Mouse (Mus musculus) lung, embryonic 15.5 days (tissue): ENCODE measurements around the gene Barx2. TPM values are rescaled to one million over a fixed set of nuclear protein-coding genes. Genes with fewer than 3 reads are reported as not detected.

Experiments
- ATAC-seq: fragments of 200-750 bp; cut with Nextera tagmentation; 2 replicates; pipeline ENCODE4 v1.8.0; 2017; ENCODE audit warnings: moderate number of reproducible peaks, borderline replicate concordance; ENCODE audit not compliant: low FRiP score, low TSS enrichment; ENCODE audit errors: extremely low read depth
- H3K27ac ChIP-seq: fragments of 300-500 bp; sonication (generic); 2 replicates; pipeline ENCODE4 v1.5.1; 2015; ENCODE audit warnings: moderate library complexity, mild to moderate bottlenecking, inconsistent platforms
- H3K27me3 ChIP-seq: fragments of 300-500 bp; sonication (generic); 2 replicates; pipeline ENCODE4 v1.6.1; 2015; ENCODE audit warnings: inconsistent platforms
- H3K36me3 ChIP-seq: fragments of 300-500 bp; sonication (generic); 2 replicates; pipeline ENCODE4 v1.6.1; 2015; ENCODE audit warnings: inconsistent platforms
- H3K4me1 ChIP-seq: fragments of 300-500 bp; sonication (generic); 2 replicates; pipeline ENCODE4 v1.6.1; 2015; ENCODE audit warnings: inconsistent platforms
- H3K4me2 ChIP-seq: fragments of 300-500 bp; sonication (generic); 2 replicates; pipeline ENCODE4 v1.6.1; 2015; ENCODE audit warnings: inconsistent platforms, mild to moderate bottlenecking, moderate library complexity
- H3K4me3 ChIP-seq: fragments of 300-500 bp; sonication (generic); 2 replicates; pipeline ENCODE4 v1.5.1; 2015; ENCODE audit warnings: mild to moderate bottlenecking, inconsistent platforms
- H3K9ac ChIP-seq: fragments of 300-500 bp; sonication (generic); 2 replicates; pipeline ENCODE4 v1.6.1; 2015; ENCODE audit warnings: inconsistent platforms
- H3K9me3 ChIP-seq: fragments of 300-500 bp; sonication (generic); 2 replicates; pipeline ENCODE4 v1.6.1; 2016; ENCODE audit warnings: inconsistent platforms
- WGBS: fragments of 180-500 bp; shearing (Covaris S2); methylation state at CpG from one replicate; pipeline ENCODE4 v1.1.7; 2015; 5-methylcytosine and 5-hydroxymethylcytosine counted together
- polyA plus RNA-seq: library from polyadenylated mRNA; unstranded; fragments of >200 nt; fragmentation: Nextera tagmentation; extraction: Ambion mirVana; gene quantifications from 2 replicates; pipeline ENCODE4 v1.2.1, GENCODE M21; 2015

The Barx2 gene
- polyA plus RNA-seq, 1 experiment from 2014 or later = 0.07 TPM

DNA sequence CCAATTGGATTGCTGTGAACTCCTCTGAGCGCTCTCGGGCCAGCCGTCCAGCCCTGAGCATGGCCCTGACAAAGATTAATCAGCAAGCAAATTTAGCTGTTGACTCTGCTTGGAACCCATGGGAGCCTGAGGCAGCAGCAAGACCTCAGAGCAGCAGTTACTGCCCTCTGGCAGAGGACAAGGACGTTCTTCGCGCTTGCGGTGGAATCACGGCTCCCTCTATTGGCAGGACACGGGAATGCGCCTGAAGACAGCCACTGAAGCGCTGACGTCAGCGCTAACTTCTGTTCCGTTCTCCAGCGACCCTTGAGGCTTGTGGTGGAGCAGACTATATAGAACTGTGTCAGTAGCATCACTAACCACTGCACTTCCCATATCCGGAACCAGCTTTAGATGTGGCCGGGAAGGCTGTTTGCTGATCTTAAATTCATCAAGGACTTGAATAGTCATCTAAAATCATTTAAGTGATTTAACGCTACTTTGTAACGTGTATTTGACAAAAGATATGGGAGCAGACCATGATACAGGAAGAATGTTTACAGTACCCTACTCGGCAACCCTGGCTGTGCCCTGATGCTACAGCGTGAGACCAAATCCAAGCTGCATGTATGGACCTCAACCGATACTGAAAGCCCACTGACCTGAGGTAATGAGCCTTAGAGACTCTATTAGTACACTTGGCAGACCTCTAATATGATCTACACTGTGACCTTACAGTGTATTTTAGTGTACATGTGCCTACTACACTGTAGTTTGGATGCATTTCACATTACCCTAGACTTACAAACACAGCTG, 12.8 kb upstream of the Barx2 start:
- Histone ChIP-seq H3K36me3 (no peaks in the 10 kb centered on the region), H3K27me3 (no peaks in the 10 kb centered on the region), H3K4me2 (peak overlapping the region; percentile 34), H3K27ac (no peak overlapping the region), H3K9ac (no peak overlapping the region), H3K4me1 (peaks cover 2% of the 10 kb centered on the region; the same call in 1 of the 2 replicates), H3K9me3 (no peaks in the 10 kb centered on the region), H3K4me3 (no peak overlapping the region)
- 14% methylated on average over 22 of the region's 22 CpGs for WGBS
- peak; percentile 67 for ATAC-seq

DNA sequence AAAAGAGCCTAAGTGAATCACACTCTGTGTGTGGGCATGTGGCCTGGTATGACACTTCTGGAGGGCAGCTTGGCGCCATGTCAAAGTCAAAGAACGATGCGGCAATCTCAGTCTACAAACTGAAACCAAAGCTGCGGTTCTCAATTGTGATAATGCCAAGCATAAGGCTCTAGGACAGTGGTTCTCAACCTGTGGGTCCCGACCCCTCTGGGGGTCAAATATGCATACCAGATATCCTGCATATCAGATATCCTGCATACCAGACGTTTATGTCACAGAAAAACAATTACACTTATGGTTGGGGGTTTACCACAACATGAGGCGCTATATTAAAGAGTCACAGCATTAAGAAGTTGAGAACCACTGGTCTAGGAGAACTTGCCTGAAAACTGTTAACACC, 10.3 kb upstream of the Barx2 start:
- Histone ChIP-seq H3K4me1 (peaks cover 2% of the 10 kb centered on the region; the same call in 1 of the 2 replicates), H3K27me3 (peaks cover 18% of the 10 kb centered on the region), H3K36me3 (no peaks in the 10 kb centered on the region), H3K4me3 (no peak overlapping the region), H3K9me3 (no peaks in the 10 kb centered on the region), H3K27ac (no peak overlapping the region), H3K4me2 (no peak overlapping the region), H3K9ac (no peak overlapping the region)
- no peak for ATAC-seq
- 73% methylated on average over 7 of the region's 7 CpGs for WGBS

DNA sequence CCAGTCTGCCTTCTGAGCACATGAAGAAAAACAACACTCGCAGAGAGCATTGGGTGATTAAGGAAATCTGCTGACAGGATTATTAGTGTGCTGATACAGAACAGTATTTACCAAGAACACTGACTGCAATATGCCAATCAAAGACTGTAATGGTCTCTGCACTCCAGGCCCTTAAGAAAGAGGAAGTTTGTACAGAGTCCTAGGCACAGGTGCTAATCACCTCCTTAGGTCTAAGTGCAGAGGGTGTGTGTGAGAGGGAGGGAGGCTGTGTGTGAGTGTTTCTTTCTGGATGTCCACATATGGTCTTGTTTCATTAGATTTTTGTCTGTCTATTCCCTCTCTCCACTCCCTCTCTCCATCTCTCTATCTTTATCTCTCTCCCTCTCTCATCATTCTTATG, 6.5 kb upstream of the Barx2 start:
- peaks cover 51% of the 10 kb centered on the region for H3K27me3 ChIP-seq
- WGBS = 9% methylated on average over 1 of the region's 1 CpGs

DNA sequence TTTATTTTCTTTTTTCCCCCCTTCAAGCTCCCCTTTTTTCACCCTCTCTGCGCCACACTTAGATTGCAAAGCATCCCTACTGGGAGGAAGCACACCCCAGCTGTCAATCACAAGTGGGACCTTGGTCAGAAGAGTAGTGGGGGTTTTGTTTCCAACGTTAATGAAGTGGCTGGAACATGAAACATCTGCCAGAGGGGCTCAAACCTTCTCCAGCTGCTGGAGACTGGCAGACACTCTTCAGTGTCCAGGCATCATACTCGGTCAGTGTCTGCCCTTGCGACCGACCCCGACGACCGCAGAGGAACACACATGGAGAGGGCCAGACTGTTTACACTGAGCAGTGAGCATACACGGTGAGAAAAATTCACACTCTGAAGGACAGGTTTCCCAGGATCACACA, 3.2 kb upstream of the Barx2 start:
- H3K4me3 ChIP-seq = no peak overlapping the region
- H3K4me2 ChIP-seq = no peak overlapping the region
- H3K36me3 ChIP-seq = no peaks in the 10 kb centered on the region
- 1% methylated on average over 9 of the region's 9 CpGs for WGBS
- no peaks in the 10 kb centered on the region for H3K9me3 ChIP-seq
- peaks cover 85% of the 10 kb centered on the region for H3K27me3 ChIP-seq
- no peak overlapping the region for H3K27ac ChIP-seq
- H3K4me1 ChIP-seq = peaks cover 23% of the 10 kb centered on the region
- no peak for ATAC-seq
- no peak overlapping the region for H3K9ac ChIP-seq

More for the DNA sequence above, 6.5 kb upstream of the Barx2 start:
- no peak for ATAC-seq
- Histone ChIP-seq H3K4me1 (peaks cover 4% of the 10 kb centered on the region), H3K9ac (no peak overlapping the region), H3K4me3 (no peak overlapping the region), H3K36me3 (no peaks in the 10 kb centered on the region), H3K9me3 (no peaks in the 10 kb centered on the region), H3K4me2 (no peak overlapping the region), H3K27ac (no peak overlapping the region)

DNA sequence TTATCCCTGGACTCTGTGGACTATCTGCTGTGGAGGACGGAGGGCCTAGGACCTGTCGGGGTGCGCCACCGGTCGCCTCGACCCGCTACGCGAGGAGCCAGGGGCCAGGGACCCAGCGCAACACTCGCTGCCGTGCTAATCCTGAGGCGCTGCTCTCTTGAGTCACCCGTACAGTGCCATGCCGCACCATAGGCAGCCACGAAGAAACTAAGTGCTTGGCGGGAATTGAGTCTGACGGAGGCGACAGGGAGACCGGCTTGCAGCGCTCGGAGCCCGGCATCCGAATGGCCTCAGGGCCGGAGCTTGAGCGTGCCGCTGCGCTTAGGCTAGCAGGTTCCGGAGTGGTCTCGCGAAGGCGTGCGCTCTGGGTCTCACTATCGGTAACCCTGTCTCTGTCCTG, 1.6 kb upstream of the Barx2 start:
- no peaks in the 10 kb centered on the region for H3K9me3 ChIP-seq
- no peak overlapping the region for H3K27ac ChIP-seq
- peaks cover 23% of the 10 kb centered on the region for H3K4me1 ChIP-seq
- H3K27me3 ChIP-seq = peaks cover 95% of the 10 kb centered on the region
- H3K9ac ChIP-seq = no peak overlapping the region
- WGBS = 1% methylated on average over 34 of the region's 34 CpGs
- 0 out of 2 replicates have a peak, but pooled peaks have one; percentile 3 for ATAC-seq
- H3K4me2 ChIP-seq = peak overlapping the region; percentile 97
- peak overlapping the region; percentile 52 for H3K4me3 ChIP-seq
- H3K36me3 ChIP-seq = no peaks in the 10 kb centered on the region

DNA sequence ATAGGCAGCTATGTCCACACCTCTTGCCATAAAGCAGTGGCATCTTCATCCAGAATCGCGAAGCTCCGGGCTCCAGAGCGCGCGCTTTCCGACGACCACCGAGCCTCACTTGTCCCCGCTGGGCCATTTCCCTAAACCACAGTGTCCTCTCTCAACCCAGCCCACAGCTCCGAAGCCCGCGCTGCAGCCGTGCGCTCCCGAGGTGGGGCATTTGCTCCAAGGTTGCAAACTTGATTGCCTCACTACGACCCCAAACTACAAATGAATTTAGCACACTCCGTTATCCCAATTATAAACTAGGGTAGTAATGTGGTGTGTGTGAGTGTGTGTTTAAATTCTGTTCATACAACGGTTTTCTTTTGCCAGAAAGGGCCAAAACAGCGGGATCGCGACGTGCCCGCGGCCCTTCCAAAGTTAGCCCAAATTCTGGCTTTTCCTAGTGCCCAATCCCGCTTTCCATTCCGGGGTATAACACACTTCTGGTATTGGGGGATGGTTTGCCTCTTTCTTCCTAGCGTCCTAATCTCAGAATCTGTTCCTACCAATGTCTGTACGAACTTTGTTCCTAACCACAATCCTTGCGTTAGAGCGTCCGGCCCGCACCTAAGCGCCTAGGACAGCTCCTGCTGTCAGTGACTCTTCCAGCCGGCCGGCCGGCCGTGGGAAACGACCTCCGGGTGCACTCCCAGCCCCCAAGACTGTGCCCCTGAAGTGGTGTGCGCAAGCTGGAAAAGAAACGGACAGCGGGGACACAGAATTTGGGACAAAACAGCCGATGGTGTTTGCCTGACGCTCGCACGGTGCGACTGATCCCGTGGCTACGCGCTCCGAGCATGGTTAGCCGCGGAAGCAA, 703 bp upstream of the Barx2 start:
- peak overlapping the region; percentile 52 for H3K4me3 ChIP-seq
- ATAC-seq = no peak
- WGBS = under 1% methylated on average over 54 of the region's 54 CpGs
- peak overlapping the region; percentile 97 for H3K4me2 ChIP-seq
- 0 out of 2 replicates have a peak overlapping the region, but pooled peaks have one; percentile 13 for H3K9ac ChIP-seq
- H3K4me1 ChIP-seq = peaks cover 23% of the 10 kb centered on the region
- peaks cover 91% of the 10 kb centered on the region for H3K27me3 ChIP-seq
- no peaks in the 10 kb centered on the region for H3K9me3 ChIP-seq
- no peaks in the 10 kb centered on the region for H3K36me3 ChIP-seq
- no peak overlapping the region for H3K27ac ChIP-seq

DNA sequence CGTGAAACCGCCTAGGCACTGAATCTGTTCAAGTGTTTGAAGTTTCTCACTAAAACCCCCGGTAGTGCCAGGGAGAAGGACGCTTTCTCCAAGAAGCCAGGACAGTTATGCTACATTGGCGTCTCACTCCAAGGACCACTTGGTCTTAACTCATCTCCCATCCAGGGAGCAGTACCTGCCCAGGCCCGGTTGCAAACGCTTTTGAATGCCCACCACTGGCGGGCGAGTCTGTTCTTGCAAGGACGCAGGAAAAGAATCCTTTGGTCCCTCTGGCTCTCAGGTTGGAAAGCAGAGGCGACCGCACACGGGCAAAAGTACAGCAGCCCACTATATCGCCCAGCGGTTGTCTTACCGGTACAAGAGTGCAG, 725 bp downstream of the Barx2 start:
- peaks cover 23% of the 10 kb centered on the region for H3K4me1 ChIP-seq
- peak overlapping the region; percentile 52 for H3K4me3 ChIP-seq
- WGBS = 6% methylated on average over 16 of the region's 16 CpGs
- no peak overlapping the region for H3K27ac ChIP-seq
- ATAC-seq = no peak
- H3K27me3 ChIP-seq = peaks cover 88% of the 10 kb centered on the region
- peak overlapping the region; percentile 97 for H3K4me2 ChIP-seq
- no peaks in the 10 kb centered on the region for H3K36me3 ChIP-seq
- no peaks in the 10 kb centered on the region for H3K9me3 ChIP-seq
- H3K9ac ChIP-seq = no peak overlapping the region

DNA sequence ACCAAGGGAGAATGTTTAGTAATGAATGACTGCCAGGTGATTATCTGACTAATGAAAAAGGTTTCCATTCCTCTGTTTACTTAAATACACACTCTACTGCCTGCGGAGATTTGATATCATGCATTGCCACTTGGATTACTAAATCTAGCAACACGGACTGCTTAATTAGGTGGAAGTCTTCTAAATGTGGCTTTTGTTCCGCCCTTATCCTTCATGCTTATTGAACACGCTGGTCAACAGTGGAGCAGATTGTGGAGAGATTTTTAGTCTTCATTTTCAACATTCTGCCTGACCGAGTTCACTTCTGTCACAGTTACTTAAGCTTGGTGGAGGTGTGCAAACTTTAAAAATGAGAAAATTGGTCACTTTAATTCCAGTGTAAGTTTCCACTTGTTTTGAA, 3.0 kb downstream of the Barx2 start:
- WGBS = 53% methylated on average over 5 of the region's 5 CpGs
- peaks cover 23% of the 10 kb centered on the region for H3K4me1 ChIP-seq
- peaks cover 65% of the 10 kb centered on the region for H3K27me3 ChIP-seq

DNA sequence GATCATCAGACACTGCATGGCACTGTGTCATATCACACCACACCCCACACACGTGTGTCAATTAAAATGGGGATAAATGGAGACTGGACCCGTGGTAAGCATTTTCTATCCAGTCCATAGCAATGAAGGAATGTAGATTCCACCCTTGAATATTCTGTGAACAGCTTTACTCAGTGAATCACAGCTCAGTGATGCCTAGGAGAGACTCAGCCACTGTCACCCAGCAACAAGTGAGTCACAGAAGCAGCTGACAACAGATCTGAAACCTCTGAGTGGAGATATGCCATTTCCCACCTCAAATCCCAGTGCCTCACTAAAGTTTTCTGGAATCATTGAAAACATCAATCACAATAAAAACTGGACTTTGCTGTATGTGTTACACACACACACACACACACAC, 11.5 kb downstream of the Barx2 start:
- H3K4me1 ChIP-seq = no peaks in the 10 kb centered on the region
- no peak overlapping the region for H3K4me2 ChIP-seq
- H3K4me3 ChIP-seq = no peak overlapping the region
- ATAC-seq = no peak
- no peaks in the 10 kb centered on the region for H3K36me3 ChIP-seq
- H3K27ac ChIP-seq = no peak overlapping the region
- no peaks in the 10 kb centered on the region for H3K9me3 ChIP-seq
- WGBS = 72% methylated on average over 2 of the region's 2 CpGs
- H3K9ac ChIP-seq = no peak overlapping the region
- no peaks in the 10 kb centered on the region for H3K27me3 ChIP-seq

More for the DNA sequence above, 3.0 kb downstream of the Barx2 start:
- no peak overlapping the region for H3K9ac ChIP-seq
- no peak overlapping the region for H3K4me2 ChIP-seq
- no peak for ATAC-seq
- no peaks in the 10 kb centered on the region for H3K36me3 ChIP-seq
- no peaks in the 10 kb centered on the region for H3K9me3 ChIP-seq
- H3K27ac ChIP-seq = no peak overlapping the region
- H3K4me3 ChIP-seq = no peak overlapping the region

DNA sequence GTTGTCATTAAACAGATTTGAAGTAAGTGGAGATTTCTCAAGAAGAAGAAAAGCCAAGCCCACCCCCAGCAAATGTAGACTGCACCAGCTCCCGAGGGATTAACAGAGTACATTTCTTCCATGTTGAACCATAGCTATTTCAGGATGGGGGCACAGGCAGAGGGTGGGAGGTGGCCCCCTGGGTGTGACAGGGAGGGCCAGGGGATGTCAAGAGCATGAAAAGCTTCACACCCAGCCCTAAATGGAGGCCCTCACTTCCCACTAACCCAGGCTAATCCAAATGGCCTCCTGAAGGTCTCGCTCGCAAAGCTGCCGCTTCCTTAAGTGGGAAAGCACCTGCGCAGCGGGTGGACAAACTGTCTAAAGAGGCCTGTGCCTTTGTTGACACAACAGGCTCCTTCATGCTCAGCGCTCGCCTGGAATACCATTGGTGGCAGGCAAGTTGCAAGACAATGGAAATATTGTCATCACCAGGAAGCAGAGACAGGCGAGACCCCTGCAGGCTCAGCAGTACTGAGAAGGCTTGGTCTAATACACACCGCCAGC, 18.4 kb downstream of the Barx2 start:
- 54% methylated on average over 10 of the region's 10 CpGs for WGBS
- no peak overlapping the region for H3K4me3 ChIP-seq
- no peaks in the 10 kb centered on the region for H3K36me3 ChIP-seq
- no peak overlapping the region for H3K27ac ChIP-seq
- H3K9ac ChIP-seq = no peak overlapping the region
- no peaks in the 10 kb centered on the region for H3K4me1 ChIP-seq
- ATAC-seq = no peak
- no peak overlapping the region for H3K4me2 ChIP-seq
- H3K9me3 ChIP-seq = no peaks in the 10 kb centered on the region
- H3K27me3 ChIP-seq = no peaks in the 10 kb centered on the region

DNA sequence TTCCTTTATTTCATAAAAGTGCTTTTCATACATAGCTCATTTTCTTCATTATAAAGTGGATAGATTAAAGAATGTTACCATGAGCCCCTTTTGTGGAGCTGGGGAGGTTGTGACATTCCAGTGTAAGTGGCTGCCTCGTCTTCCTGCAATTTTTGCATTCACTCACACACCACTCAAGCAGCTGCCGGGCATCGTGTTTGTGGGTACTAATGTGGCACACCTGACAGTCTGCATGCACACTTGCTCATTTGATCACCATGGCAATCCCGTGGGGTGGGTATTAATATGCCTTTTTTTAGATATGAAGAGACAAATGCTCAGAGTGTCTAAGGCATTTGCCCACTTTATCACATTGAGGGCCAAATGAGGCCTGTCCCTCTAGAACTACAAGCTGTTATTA, 24.9 kb downstream of the Barx2 start:
- 70% methylated on average over 4 of the region's 4 CpGs for WGBS
- no peak overlapping the region for H3K27ac ChIP-seq
- no peak overlapping the region for H3K4me2 ChIP-seq
- H3K4me3 ChIP-seq = no peak overlapping the region
- H3K36me3 ChIP-seq = no peaks in the 10 kb centered on the region
- no peaks in the 10 kb centered on the region for H3K27me3 ChIP-seq
- no peaks in the 10 kb centered on the region for H3K9me3 ChIP-seq
- no peaks in the 10 kb centered on the region for H3K4me1 ChIP-seq
- H3K9ac ChIP-seq = no peak overlapping the region
- ATAC-seq = no peak

DNA sequence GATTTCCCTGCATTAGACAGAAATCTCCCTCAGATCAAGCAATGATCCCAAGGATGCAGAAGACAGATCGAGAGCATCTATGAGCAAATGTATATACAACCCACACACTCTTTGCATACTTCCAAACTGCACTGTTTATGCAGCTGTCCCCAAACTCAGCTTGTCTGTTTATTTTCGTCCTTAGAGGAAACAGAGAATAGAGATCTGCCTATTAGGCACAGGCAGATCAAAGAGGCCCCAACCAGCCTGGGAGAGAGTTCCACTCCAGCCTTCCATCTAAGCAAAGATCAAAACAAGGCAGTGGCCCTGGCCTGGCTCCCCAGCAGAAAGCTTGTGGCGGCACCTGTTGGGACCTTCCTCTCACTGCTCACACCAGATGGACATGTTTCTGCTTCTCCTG, 27.0 kb downstream of the Barx2 start:
- Histone ChIP-seq H3K27ac (no peak overlapping the region), H3K36me3 (no peaks in the 10 kb centered on the region), H3K4me2 (no peak overlapping the region), H3K4me3 (no peak overlapping the region), H3K9ac (no peak overlapping the region), H3K4me1 (no peaks in the 10 kb centered on the region), H3K9me3 (no peaks in the 10 kb centered on the region), H3K27me3 (no peaks in the 10 kb centered on the region)
- 24% methylated on average over 3 of the region's 3 CpGs for WGBS
- peak; percentile 67; the same call in 1 of the 2 replicates for ATAC-seq
